Mouse (Mus musculus): ENCODE results near the gene Map3k6. TPM values are rescaled to one million over a fixed set of nuclear protein-coding genes. Genes with fewer than 3 reads are reported as not detected.

Gene Map3k6
- polyA plus RNA-seq, 2 experiments, result 1.5 to 2.4 TPM

- ATAC-seq (ENCODE audit: insufficient read depth), result peak; percentile 47; the same call in 1 of the 2 replicates
These were observed 50.6 kb downstream of the Map3k6 start for GRCm38 (mm10) chr4:133291255-133291654.

GRCm38 (mm10) chr4:133292405-133292804, 51.8 kb downstream of the Map3k6 start:
- Histone ChIP-seq H3K27ac (no peak overlapping the region), H3K4me2 (ENCODE audit: low read depth) (no peak overlapping the region), H3K4me1 (replicated peaks; ENCODE audit: control insufficient read depth in 2 of 2, insufficient read depth in 2 of 2, low read length in 1 of 2) (peaks cover 0 to 4% of the 10 kb centered on the region in 2 experiments; a peak in 1 of 4 replicates), H3K9me3 (ENCODE audit: control insufficient read depth, low read length) (no peaks in the 10 kb centered on the region), H3K36me3 (replicated peaks; ENCODE audit: control insufficient read depth, insufficient read depth, low read depth) (no peaks in the 10 kb centered on the region), H3K9ac (replicated peaks) (no peak overlapping the region), H3K4me3 (ENCODE audit: insufficient read depth in 1 of 2, low read depth in 2 of 2, low read length in 2 of 2) (no peak overlapping the region), H3K27me3 (ENCODE audit: control insufficient read depth, insufficient read depth, low read length) (no peaks in the 10 kb centered on the region)
- WGBS (ENCODE audit: insufficient replicate concordance), result 85% methylated on average over 4 of the region's 4 CpGs
- ATAC-seq (ENCODE audit: insufficient read depth) (no peak), DNase-seq (ENCODE audit: low read depth in 3 of 3, low spot score in 3 of 3) (no peak)
- TF ChIP-seq EP300 (IDR thresholded peaks at IDR 0.05; ENCODE audit: low read depth) (no peak), CTCF (IDR thresholded peaks at IDR 0.05; ENCODE audit: low read depth) (no peak)

More at GRCm38 (mm10) chr4:133291255-133291654, 50.6 kb downstream of the Map3k6 start:
- peaks cover 5 to 14% of the 10 kb centered on the region in 2 experiments for H3K4me1 ChIP-seq (replicated peaks; ENCODE audit: control insufficient read depth in 2 of 2, insufficient read depth in 2 of 2, low read length in 1 of 2)
- no peaks in the 10 kb centered on the region for H3K27me3 ChIP-seq (ENCODE audit: control insufficient read depth, insufficient read depth, low read length)
- H3K4me3 ChIP-seq (ENCODE audit: insufficient read depth in 1 of 2, low read depth in 2 of 2, low read length in 2 of 2), result no peak overlapping the region
- TF ChIP-seq EP300 (IDR thresholded peaks at IDR 0.05; ENCODE audit: low read depth), result no peak
- TF ChIP-seq CTCF (IDR thresholded peaks at IDR 0.05; ENCODE audit: low read depth), result no peak
- no peak overlapping the region for H3K4me2 ChIP-seq (ENCODE audit: low read depth)
- WGBS (ENCODE audit: insufficient replicate concordance), result 43% methylated on average over 1 of the region's 1 CpGs
- H3K9me3 ChIP-seq (ENCODE audit: control insufficient read depth, low read length), result no peaks in the 10 kb centered on the region
- peak in 2 of 3 experiments; percentile 59 to 65 for DNase-seq (ENCODE audit: low read depth in 3 of 3, low spot score in 3 of 3)
- H3K9ac ChIP-seq (replicated peaks), result no peak overlapping the region
- no peaks in the 10 kb centered on the region for H3K36me3 ChIP-seq (replicated peaks; ENCODE audit: control insufficient read depth, insufficient read depth, low read depth)
- no peak overlapping the region for H3K27ac ChIP-seq

- no peaks in the 10 kb centered on the region for H3K27me3 ChIP-seq (ENCODE audit: control insufficient read depth, insufficient read depth, low read length)
- H3K4me2 ChIP-seq (ENCODE audit: low read depth), result no peak overlapping the region
- no peak overlapping the region for H3K9ac ChIP-seq (replicated peaks)
- H3K4me1 ChIP-seq (replicated peaks; ENCODE audit: control insufficient read depth in 2 of 2, insufficient read depth in 2 of 2, low read length in 1 of 2), result no peaks in the 10 kb centered on the region; a peak in 1 of 4 replicates
- WGBS (ENCODE audit: insufficient replicate concordance), result 65% methylated on average over 24 of the region's 24 CpGs
- no peaks in the 10 kb centered on the region for H3K36me3 ChIP-seq (replicated peaks; ENCODE audit: control insufficient read depth, insufficient read depth, low read depth)
- no peak for DNase-seq (ENCODE audit: low read depth in 3 of 3, low spot score in 3 of 3)
- ATAC-seq (ENCODE audit: insufficient read depth), result no peak
- TF ChIP-seq EP300 (IDR thresholded peaks at IDR 0.05; ENCODE audit: low read depth), result no peak
- no peak for TF ChIP-seq CTCF (IDR thresholded peaks at IDR 0.05; ENCODE audit: low read depth)
- H3K27ac ChIP-seq, result no peak overlapping the region
- no peak overlapping the region for H3K4me3 ChIP-seq (ENCODE audit: insufficient read depth in 1 of 2, low read depth in 2 of 2, low read length in 2 of 2)
- no peaks in the 10 kb centered on the region for H3K9me3 ChIP-seq (ENCODE audit: control insufficient read depth, low read length)
These were observed 52.6 kb downstream of the Map3k6 start for GRCm38 (mm10) chr4:133292901-133293843.

- TF ChIP-seq EP300 (IDR thresholded peaks at IDR 0.05; ENCODE audit: low read depth), result no peak
- no peak for TF ChIP-seq CTCF (IDR thresholded peaks at IDR 0.05; ENCODE audit: low read depth)
- no peaks in the 10 kb centered on the region for H3K9me3 ChIP-seq (ENCODE audit: control insufficient read depth, low read length)
- H3K27ac ChIP-seq, result no peak overlapping the region
- ATAC-seq (ENCODE audit: insufficient read depth) (no peak), DNase-seq (ENCODE audit: low read depth in 3 of 3, low spot score in 3 of 3) (no peak)
- H3K36me3 ChIP-seq (replicated peaks; ENCODE audit: control insufficient read depth, insufficient read depth, low read depth), result no peaks in the 10 kb centered on the region
- no peaks in the 10 kb centered on the region; a peak in 1 of 4 replicates for H3K4me1 ChIP-seq (replicated peaks; ENCODE audit: control insufficient read depth in 2 of 2, insufficient read depth in 2 of 2, low read length in 1 of 2)
- no peak overlapping the region for H3K4me2 ChIP-seq (ENCODE audit: low read depth)
- 78% methylated on average over 11 of the region's 11 CpGs for WGBS (ENCODE audit: insufficient replicate concordance)
- H3K4me3 ChIP-seq (ENCODE audit: insufficient read depth in 1 of 2, low read depth in 2 of 2, low read length in 2 of 2), result no peak overlapping the region
- H3K27me3 ChIP-seq (ENCODE audit: control insufficient read depth, insufficient read depth, low read length), result no peaks in the 10 kb centered on the region
- H3K9ac ChIP-seq (replicated peaks), result no peak overlapping the region
These were observed 53.5 kb downstream of the Map3k6 start for GRCm38 (mm10) chr4:133294084-133294483.

- no peak for TF ChIP-seq CTCF (IDR thresholded peaks at IDR 0.05; ENCODE audit: low read depth)
- no peak for TF ChIP-seq EP300 (IDR thresholded peaks at IDR 0.05; ENCODE audit: low read depth)
- no peak for ATAC-seq (ENCODE audit: insufficient read depth)
- H3K36me3 ChIP-seq (replicated peaks; ENCODE audit: control insufficient read depth, insufficient read depth, low read depth), result peaks cover 3% of the 10 kb centered on the region; the same call in 1 of the 2 replicates
- H3K27ac ChIP-seq, result no peak overlapping the region
- no peak overlapping the region for H3K9ac ChIP-seq (replicated peaks)
- 63% methylated on average over 10 of the region's 10 CpGs for whole genome bisulfite sequencing (ENCODE audit: insufficient replicate concordance)
- H3K4me3 ChIP-seq (ENCODE audit: insufficient read depth in 1 of 2, low read depth in 2 of 2, low read length in 2 of 2), result no peak overlapping the region
- H3K4me2 ChIP-seq (ENCODE audit: low read depth), result no peak overlapping the region
- H3K4me1 ChIP-seq (replicated peaks; ENCODE audit: control insufficient read depth in 2 of 2, insufficient read depth in 2 of 2, low read length in 1 of 2), result no peaks in the 10 kb centered on the region
- no peaks in the 10 kb centered on the region for H3K27me3 ChIP-seq (ENCODE audit: control insufficient read depth, insufficient read depth, low read length)
- no peak for DNase-seq (ENCODE audit: low read depth in 3 of 3, low spot score in 3 of 3)
- no peaks in the 10 kb centered on the region for H3K9me3 ChIP-seq (ENCODE audit: control insufficient read depth, low read length)
These were observed 56.7 kb downstream of the Map3k6 start for GRCm38 (mm10) chr4:133297360-133297759.
